Mouse (Mus musculus) lung, embryonic 14.5 days (tissue): ENCODE results near the gene Cdc5l. TPM values are rescaled to one million over a fixed set of nuclear protein-coding genes. Genes with fewer than 3 reads are reported as not detected.

Experiments used
- ATAC-seq: fragments of 200-750 bp; cut with Nextera tagmentation; 2 replicates; pipeline ENCODE4 v1.8.0; 2017; ENCODE audit warnings: mild to moderate bottlenecking, moderate TSS enrichment, moderate library complexity; ENCODE audit not compliant: insufficient read depth
- DNase-seq: peaks from one replicate; pipeline ENCODE4 v3.0.0-alpha.2; 2015
- H3K27ac ChIP-seq: fragments of 300-500 bp; sonication (generic); 2 replicates; pipeline ENCODE4 v1.5.1; 2014; ENCODE audit warnings: low read depth, mild to moderate bottlenecking, moderate library complexity
- H3K27me3 ChIP-seq: fragments of 300-500 bp; sonication (generic); 2 replicates; pipeline ENCODE4 v1.6.1; 2014; ENCODE audit warnings: low read length, control low read depth; ENCODE audit not compliant: insufficient read depth
- H3K36me3 ChIP-seq: fragments of 300-500 bp; sonication (generic); 2 replicates; pipeline ENCODE4 v1.6.1; 2014; ENCODE audit warnings: control low read depth; ENCODE audit not compliant: insufficient read depth
- H3K4me1 ChIP-seq: fragments of 300-500 bp; sonication (generic); 2 replicates; pipeline ENCODE4 v1.6.1; 2014; ENCODE audit warnings: antibody characterized with exemption, control low read depth; ENCODE audit not compliant: insufficient read depth
- H3K4me2 ChIP-seq: fragments of 300-500 bp; sonication (generic); 2 replicates; pipeline ENCODE4 v1.6.1; 2014; ENCODE audit warnings: mild to moderate bottlenecking
- H3K4me3 ChIP-seq: fragments of 300-500 bp; sonication (generic); 2 replicates; pipeline ENCODE4 v1.5.1; 2014; ENCODE audit warnings: low read depth, low read length
- H3K9ac ChIP-seq: fragments of 300-500 bp; sonication (generic); 2 replicates; pipeline ENCODE4 v1.6.1; 2014
- H3K9me3 ChIP-seq: fragments of 300-500 bp; sonication (generic); 2 replicates; pipeline ENCODE4 v1.6.1; 2016; ENCODE audit warnings: low read depth, low read length, control low read depth
- CTCF ChIP-seq: IDR thresholded peaks from 2 replicates; pipeline ENCODE4 v1.5.1; 2016; ENCODE audit warnings: antibody characterized with exemption, low read depth
- WGBS: fragments of 180-500 bp; shearing (Covaris S2); extraction: QIAGEN DNeasy Blood & Tissue Kit; methylation state at CpG from one replicate; pipeline ENCODE4 v1.1.7; 2014; 5-methylcytosine and 5-hydroxymethylcytosine counted together
- polyA plus RNA-seq: library from polyadenylated mRNA; unstranded; fragments of >200 nt; fragmentation: Nextera tagmentation; extraction: Ambion mirVana; gene quantifications from 2 replicates; pipeline ENCODE4 v1.2.1, GENCODE M21; 2014

The Cdc5l gene
- polyA plus RNA-seq, 1 experiment from 2014 or later = 63.8 TPM

DNA sequence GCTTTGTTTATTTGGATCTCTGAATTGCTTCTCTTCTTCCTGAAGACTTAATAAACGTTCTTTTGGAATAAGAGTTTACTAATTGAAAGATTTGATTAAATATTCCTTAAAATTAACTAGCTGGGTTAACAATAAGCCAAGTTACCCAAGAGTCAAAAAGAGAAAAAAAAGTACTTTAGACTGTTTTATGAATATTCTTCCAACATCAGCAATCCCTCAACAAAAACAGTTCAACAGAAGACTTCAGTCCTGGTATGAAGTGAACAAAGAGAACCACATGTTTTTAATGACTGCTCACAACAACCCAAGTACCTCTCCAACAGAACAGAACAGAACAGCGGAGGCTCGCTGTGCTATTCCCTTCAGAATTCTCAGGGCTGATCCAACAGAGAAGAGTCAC, 30.9 kb downstream of the Cdc5l start:
- H3K36me3 ChIP-seq = peaks cover 68% of the 10 kb centered on the region
- DNase-seq (peak; percentile 5), ATAC-seq (no peak)
- no peaks in the 10 kb centered on the region for H3K27me3 ChIP-seq
- no peak overlapping the region for H3K27ac ChIP-seq
- 56% methylated on average over 3 of the region's 3 CpGs for WGBS
- no peaks in the 10 kb centered on the region for H3K9me3 ChIP-seq
- no peaks in the 10 kb centered on the region for H3K4me1 ChIP-seq
- H3K4me2 ChIP-seq = no peak overlapping the region
- H3K9ac ChIP-seq = no peak overlapping the region
- no peak for TF ChIP-seq CTCF
- no peak overlapping the region for H3K4me3 ChIP-seq

DNA sequence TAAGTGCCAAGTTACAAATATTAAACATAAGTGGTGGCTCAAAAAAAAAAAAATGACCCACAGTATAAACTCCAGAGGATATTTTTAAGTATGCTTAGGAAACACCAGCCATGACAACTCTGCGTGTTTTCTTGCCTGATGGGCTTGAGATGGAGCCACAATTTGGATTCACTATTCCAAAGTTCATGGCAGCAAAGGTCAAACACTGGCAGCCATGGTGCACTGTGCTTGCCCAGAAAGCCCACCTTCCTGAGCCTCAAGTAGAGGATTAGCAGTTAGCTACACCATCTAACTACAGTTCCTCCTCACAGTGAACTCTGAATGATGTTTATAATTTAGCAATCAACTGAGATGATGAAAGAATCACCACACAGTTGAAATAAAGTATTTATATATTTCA, 31.4 kb downstream of the Cdc5l start:
- TF ChIP-seq CTCF = no peak

GRCm38 (mm10) chr17:45401126-45401905, 32.2 kb downstream of the Cdc5l start:
- no peak for TF ChIP-seq CTCF
- no peaks in the 10 kb centered on the region for H3K9me3 ChIP-seq
- ATAC-seq (no peak), DNase-seq (no peak)
- H3K27me3 ChIP-seq = no peaks in the 10 kb centered on the region
- no peak overlapping the region for H3K4me2 ChIP-seq
- no peak overlapping the region for H3K4me3 ChIP-seq
- H3K4me1 ChIP-seq = no peaks in the 10 kb centered on the region
- H3K9ac ChIP-seq = no peak overlapping the region
- H3K36me3 ChIP-seq = peaks cover 55% of the 10 kb centered on the region
- 87% methylated on average over 5 of the region's 5 CpGs for WGBS
- H3K27ac ChIP-seq = no peak overlapping the region

More for the DNA sequence above, 31.4 kb downstream of the Cdc5l start:
- no peak for ATAC-seq
- Histone ChIP-seq H3K9me3 (no peaks in the 10 kb centered on the region), H3K36me3 (peaks cover 63% of the 10 kb centered on the region), H3K4me3 (no peak overlapping the region), H3K4me1 (no peaks in the 10 kb centered on the region), H3K4me2 (no peak overlapping the region), H3K27ac (no peak overlapping the region), H3K9ac (no peak overlapping the region), H3K27me3 (no peaks in the 10 kb centered on the region)
- DNase-seq = no peak
- 54% methylated on average over 1 of the region's 1 CpGs for WGBS

DNA sequence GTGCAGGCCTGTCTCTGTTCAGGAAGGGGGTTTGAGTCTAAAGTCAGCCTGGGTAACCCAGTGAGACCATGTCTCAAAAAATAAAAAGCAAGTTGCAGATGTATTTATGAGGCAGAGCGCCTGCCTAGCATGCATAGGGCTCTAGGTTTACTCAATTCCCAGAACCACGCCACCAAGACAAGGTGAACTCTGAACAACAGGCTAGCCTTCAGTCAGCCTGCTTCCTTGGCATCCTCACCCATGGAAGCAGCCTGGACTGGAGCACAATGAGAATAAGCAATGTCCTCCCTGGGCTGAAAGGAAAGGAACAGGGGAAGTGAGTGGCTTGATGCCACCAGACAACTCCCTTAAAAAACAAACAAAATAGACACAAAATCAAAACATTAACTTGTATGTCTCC, 35.5 kb downstream of the Cdc5l start:
- no peak overlapping the region for H3K9ac ChIP-seq
- peaks cover 42% of the 10 kb centered on the region for H3K36me3 ChIP-seq
- H3K9me3 ChIP-seq = no peaks in the 10 kb centered on the region
- no peaks in the 10 kb centered on the region for H3K27me3 ChIP-seq
- no peak for TF ChIP-seq CTCF
- no peak overlapping the region for H3K27ac ChIP-seq
- ATAC-seq (no peak), DNase-seq (no peak)
- H3K4me2 ChIP-seq = no peak overlapping the region
- H3K4me3 ChIP-seq = no peak overlapping the region
- H3K4me1 ChIP-seq = no peaks in the 10 kb centered on the region
- WGBS = 95% methylated on average over 2 of the region's 2 CpGs

DNA sequence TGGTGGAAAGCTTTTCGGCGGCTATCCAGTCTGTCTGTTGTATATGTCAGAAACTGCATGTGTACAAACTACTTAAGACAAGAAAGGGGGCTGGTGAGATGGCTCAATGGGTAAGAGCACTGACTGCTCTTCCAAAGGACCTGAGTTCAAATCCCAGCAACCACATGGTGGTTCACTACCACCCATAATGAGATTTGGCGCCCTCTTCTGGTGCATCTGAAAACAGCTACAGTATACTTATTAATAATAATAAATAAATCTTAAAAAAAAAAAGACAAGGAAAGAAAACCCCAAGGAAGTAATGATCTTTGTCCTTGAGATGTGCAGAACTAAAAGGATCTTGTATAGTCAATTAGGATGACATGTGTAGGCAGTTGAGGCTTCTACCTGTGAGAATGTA, 36.0 kb downstream of the Cdc5l start:
- 71% methylated on average over 3 of the region's 3 CpGs for WGBS
- peaks cover 42% of the 10 kb centered on the region for H3K36me3 ChIP-seq
- DNase-seq = peak; percentile 24

GRCm38 (mm10) chr17:45394612-45395011, 38.9 kb downstream of the Cdc5l start:
- Histone ChIP-seq H3K9ac (no peak overlapping the region), H3K4me2 (no peak overlapping the region), H3K4me1 (no peaks in the 10 kb centered on the region), H3K27ac (no peak overlapping the region), H3K9me3 (no peaks in the 10 kb centered on the region), H3K4me3 (no peak overlapping the region), H3K27me3 (no peaks in the 10 kb centered on the region), H3K36me3 (peaks cover 56% of the 10 kb centered on the region)
- 54% methylated on average over 9 of the region's 9 CpGs for WGBS
- TF ChIP-seq CTCF = no peak
- DNase-seq (no peak), ATAC-seq (no peak)

More for the DNA sequence above, 36.0 kb downstream of the Cdc5l start:
- H3K4me2 ChIP-seq = no peak overlapping the region
- peak; percentile 41 for TF ChIP-seq CTCF
- H3K4me3 ChIP-seq = no peak overlapping the region
- no peaks in the 10 kb centered on the region for H3K4me1 ChIP-seq
- no peak overlapping the region for H3K9ac ChIP-seq
- no peak for ATAC-seq
- H3K27me3 ChIP-seq = no peaks in the 10 kb centered on the region
- no peak overlapping the region for H3K27ac ChIP-seq
- H3K9me3 ChIP-seq = no peaks in the 10 kb centered on the region

GRCm38 (mm10) chr17:45393765-45394164, 39.8 kb downstream of the Cdc5l start:
- ATAC-seq (no peak), DNase-seq (no peak)
- H3K36me3 ChIP-seq = peaks cover 56% of the 10 kb centered on the region
- no peak overlapping the region for H3K9ac ChIP-seq
- no peak overlapping the region for H3K4me2 ChIP-seq
- H3K27ac ChIP-seq = no peak overlapping the region
- no peaks in the 10 kb centered on the region for H3K9me3 ChIP-seq
- no peak for TF ChIP-seq CTCF
- no peaks in the 10 kb centered on the region for H3K27me3 ChIP-seq
- no peak overlapping the region for H3K4me3 ChIP-seq
- WGBS = 61% methylated on average over 3 of the region's 3 CpGs
- no peaks in the 10 kb centered on the region for H3K4me1 ChIP-seq
